Mouse (Mus musculus) embryo, embryonic 10 days (tissue): ENCODE results near the gene Pycard.
"Not testable (repeated sequence)": the region's sequence is repeated elsewhere in the genome, so short reads cannot be mapped to it uniquely, and the experiment has no call there.

Experiments
- DNase-seq: peaks from one replicate; pipeline ENCODE4 v3.0.0-alpha.2; 2015; ENCODE audit warnings: low spot score

Pycard gene

DNA sequence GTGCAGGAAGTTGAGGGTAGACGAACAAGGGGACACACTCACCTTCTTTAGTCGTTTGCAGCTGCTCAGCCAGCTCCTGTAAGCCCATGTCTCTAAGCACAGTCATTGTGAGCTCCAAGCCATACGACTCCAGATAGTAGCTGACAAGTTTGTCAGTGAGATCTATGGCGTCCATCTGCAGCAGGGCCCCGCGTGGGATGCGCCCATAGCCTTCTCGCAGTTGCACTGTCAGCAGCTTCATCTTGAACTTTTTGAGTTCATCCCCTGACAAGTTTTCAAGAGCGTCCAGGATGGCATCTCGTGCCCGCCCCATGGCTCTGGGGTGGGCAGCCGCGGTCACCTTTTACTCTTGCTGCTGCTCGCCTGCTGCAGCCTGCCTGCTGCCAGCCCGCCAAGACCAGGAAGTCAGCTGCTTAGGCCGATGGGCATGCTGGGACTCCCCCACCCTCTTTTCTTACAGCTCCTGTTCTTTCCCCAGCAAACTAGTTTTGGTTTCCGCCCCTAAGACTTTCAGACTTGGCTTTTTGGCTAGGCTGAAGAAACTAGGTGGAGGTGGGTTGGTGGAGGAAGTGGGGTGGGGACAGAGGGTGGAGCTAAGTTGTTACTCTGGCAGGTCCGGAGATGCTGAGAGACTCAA, at the start of gene Pycard:
Pycard (minus strand) TSS at position 527 of the 637 bp plus-strand sequence.
- peak; percentile 29 for DNase-seq

DNA sequence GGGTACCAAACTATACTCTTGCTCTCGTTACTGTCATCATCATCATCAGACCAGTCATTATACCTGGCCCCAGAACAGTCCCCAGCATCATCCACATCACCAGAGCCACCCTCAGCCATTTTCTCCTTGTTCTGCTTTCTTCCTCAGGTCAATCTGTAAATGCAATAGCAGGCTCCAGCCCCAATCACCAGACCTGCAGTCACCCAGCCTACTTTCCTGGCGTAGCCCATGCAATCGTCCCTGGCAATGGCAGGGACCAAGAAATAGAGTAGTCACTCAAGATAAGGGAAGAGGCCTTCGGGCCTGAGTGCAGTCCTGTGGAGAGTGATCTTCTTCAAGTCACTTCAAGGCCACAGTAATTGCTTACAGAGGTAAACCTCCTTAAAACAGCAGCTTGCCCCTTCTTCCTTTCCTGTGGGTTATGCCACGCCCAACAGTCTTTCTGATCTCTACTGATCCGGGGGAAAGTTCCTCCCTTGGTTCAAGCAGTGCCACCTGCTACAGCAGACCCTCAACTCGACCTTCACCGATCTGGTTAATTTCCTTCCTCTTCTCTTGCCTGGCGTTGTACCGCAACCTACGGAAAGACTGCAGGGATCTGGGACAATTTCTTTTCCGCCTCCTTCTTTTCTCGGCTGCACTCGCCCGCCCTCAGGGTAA, 48.6 kb upstream of the Pycard start:
- DNase-seq: not testable (repeated sequence)

- no peak for DNase-seq
Observed at GRCm38 (mm10) chr7:128033616-128034015, 39.9 kb upstream of the Pycard start.

GRCm38 (mm10) chr7:128032989-128033293, 39.3 kb upstream of the Pycard start:
- DNase-seq: no peak

DNA sequence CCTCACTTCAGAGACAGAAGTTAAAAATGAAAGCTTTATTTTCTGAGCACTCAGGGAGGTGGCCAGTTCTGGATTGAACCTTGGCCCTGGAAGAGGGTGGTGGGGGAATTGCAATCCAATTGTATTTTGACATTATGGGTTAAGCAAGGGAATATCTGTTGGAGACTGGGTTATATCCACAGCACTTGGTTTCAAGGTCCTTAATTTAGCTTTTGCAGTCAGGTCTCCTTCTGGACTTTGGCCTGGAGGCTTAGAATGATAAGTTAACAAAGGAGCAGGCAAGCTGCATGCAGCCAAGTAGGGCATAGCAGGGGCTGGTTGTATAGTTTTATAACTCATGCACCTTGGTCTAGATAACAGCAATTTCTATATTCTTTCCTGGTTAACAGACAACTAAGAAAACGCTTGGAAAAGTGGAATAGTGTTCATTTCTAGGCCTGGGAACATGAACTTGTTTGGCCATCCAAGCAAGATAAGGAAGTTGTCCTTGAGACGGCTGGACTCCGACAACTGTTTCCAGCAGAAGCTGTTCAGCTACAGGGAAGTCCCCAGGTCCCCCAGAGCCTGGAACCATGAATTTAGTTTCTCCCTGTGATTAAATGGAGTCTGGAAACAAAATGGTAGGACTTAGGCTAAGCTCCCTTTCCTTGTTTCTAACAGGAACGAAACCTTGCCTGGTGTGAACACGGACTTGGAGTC, 38.8 kb upstream of the Pycard start:
- no peak for DNase-seq

DNA sequence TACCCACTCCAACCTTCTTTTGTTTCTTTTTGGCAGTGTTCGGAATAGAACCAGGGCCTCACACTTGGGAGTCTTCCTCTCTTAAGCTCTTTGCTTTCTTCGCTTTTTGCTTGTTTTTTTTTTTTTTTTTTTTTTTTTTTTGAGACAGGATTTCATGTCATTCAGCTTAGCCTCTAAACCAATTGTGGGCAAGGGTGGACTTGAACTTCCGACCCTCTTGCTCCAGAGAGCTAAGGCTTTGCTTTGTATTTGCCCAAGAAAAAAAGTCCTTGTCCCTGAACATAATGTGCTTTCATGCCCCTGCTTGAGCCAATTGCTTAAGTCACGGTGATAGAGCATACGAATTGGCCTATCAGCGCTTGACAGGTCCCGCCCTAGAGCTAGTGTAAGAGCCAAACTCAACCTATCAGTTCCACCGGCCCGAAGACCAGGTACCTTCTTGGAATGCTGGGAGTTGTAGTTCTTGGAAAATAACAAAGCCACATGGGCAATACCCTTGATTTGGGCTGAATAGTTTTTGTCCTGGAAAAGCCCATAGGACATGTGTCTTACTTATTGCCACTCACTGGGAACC, 37.8 kb upstream of the Pycard start:
- DNase-seq: peak; percentile 81

DNA sequence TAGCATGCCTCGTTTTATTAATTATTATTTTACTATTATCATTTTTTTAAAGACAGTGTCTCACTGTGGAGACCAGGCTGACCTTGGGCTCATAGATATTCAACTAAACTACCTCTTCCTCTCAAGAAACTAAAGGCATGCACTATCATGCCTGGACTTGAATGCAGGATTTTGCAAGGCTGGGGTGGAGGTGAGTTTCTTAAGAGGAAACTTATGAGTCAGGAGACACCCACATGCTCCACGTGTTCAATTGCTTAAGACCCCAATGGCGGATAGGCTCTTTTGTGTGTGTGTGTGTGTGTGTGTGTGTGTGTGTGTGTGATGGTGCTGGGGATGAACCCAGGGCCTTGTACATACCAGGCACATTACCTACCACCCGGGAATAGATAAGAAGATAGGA, 31.7 kb upstream of the Pycard start:
- DNase-seq: no peak

DNA sequence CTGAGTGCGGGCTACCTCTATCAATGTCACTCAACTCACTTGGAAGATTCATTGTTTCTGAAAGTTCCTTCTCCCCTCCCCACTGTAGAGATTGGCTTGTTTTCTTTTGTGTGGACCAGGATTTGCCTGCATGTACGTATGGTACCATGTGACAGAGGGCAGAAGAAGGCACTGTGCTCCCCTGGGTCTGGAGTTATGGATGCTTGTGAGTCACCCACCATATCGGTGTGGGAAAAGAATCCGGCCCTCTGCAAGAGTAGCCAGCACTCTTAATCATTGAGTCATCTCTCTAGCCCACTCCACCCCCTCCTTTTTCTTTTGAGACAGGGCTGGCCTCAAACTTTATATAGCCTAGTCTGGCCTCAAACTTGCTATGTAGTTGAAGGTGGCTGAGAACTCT, 31.3 kb upstream of the Pycard start:
- no peak for DNase-seq

DNA sequence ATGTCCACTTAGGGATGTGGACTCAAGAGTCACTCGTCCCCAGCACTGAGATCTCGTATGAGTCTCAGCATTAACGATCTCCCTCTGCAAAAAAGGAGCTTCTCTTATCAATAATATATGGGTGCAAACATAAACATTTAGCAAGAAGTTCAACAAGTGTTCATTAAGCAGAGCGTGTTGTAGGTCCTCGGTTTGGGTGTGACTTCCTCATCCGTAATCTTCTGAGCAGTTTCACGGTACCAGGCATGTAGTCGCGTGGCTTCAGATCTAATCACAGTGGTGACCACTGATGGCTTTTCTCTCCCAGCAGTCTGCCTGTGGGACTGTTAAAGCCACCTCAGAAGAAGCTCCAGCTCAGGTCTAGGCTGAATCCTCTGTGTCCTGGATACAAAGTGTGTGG, 30.7 kb upstream of the Pycard start:
- no peak for DNase-seq

GRCm38 (mm10) chr7:128023565-128023964, 29.9 kb upstream of the Pycard start:
- no peak for DNase-seq

GRCm38 (mm10) chr7:128022974-128023373, 29.3 kb upstream of the Pycard start:
- peak; percentile 33 for DNase-seq

DNA sequence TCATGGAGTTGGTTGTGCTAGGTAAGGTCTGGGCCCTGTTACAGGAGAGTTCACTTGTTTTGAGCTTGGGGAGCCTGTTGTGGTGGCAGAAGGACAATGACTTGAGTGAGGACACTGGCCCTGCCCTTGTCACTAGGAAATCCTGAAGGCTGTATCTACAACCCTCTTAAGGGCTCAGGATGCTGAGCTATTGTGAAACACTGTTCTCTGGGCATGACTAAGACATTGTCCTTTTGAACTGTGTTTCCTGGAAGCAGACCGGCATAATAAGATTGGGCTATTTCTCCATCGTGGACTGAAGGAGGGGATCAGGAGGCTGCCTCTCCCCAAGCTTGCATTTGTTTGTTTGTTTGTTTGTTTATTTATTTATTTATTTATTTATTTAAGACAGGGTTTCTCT, 25.5 kb upstream of the Pycard start:
- DNase-seq: no peak

DNA sequence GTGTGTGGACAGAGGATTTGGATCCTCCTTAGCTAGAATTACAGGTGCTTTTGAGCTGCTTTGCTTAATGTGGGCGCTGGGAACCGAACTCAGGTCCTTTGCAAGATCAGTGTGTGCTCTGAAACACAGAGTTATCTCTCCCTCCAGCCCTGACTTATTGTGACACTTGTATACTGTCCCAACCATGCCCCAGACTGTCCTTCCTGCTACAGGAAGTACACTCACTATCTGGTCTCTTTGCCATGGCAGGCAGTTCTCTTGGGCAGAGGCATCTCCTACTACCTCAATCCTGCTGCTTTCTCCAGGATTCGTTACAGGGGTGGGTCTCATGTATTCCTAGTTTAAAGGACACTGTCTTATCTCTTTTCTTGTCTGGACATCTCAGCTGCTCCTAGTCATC, 24.6 kb upstream of the Pycard start:
- DNase-seq: no peak

DNA sequence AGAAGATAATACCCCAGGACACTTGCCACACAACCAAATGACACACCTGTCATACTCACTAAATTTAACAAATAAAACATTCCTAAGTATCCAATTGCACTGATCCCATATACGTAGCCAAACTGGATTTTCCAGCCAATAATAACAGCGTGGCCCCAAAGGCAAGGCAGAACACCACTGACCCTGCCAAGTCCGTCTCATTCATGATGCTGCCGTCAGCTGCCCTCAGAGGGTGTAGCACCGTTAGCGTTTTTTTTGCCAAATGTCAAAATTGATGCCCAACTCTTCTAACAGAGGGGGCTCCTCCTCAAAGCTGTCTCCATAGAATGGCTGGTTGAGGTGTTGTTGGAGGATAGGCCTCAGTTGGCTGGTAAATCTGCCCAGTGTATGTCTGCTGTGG, 23.0 kb upstream of the Pycard start:
- DNase-seq: no peak

GRCm38 (mm10) chr7:128016134-128016533, 22.5 kb upstream of the Pycard start:
- not testable (repeated sequence) for DNase-seq

GRCm38 (mm10) chr7:128013116-128013515, 19.4 kb upstream of the Pycard start:
- DNase-seq: no peak

GRCm38 (mm10) chr7:128012136-128012780, 18.6 kb upstream of the Pycard start:
- no peak for DNase-seq

DNA sequence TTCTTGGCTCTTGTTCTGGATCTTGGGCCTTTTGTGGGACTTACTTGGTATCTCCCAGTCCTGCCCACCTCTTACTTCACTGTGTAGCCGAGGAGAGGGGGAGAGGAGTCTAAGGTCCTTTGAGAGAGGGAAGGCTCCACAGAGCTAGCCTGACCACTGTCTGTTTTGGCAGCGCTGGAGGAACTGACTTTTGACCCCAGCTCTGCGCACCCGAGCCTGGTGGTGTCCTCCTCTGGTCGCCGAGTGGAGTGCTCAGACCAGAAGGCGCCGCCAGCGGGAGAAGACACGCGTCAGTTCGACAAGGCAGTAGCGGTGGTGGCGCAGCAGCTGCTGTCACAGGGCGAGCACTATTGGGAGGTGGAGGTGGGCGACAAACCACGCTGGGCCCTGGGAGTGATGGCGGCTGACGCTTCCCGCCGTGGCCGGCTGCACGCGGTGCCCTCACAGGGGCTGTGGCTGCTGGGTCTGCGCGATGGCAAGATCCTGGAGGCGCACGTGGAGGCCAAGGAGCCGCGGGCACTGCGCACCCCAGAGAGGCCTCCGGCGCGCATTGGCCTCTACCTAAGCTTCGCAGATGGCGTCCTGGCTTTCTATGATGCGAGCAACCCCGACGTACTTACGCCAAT, 16.2 kb upstream of the Pycard start:
- peak; percentile 46 for DNase-seq

DNA sequence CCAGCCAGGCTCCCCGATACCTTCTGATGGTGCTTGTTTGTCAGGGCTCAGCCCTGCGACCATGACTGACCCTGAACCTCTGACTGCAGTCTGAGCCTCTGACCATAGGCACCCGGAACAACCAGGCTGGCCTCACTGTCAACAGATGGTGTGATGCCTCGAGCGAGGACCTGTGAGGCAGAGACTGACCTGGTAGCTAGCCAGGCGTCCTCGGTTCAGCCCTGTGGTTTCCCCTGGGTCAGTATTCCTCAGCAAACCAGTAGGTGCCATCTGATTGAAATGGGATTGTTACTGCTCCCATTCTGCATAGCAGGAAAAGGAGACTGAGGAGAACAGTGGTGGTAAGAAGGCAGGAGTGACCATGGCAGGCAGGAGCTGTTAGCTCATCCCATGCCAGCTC, 12.5 kb upstream of the Pycard start:
- no peak for DNase-seq

- peak; percentile 35 for DNase-seq
Observed at GRCm38 (mm10) chr7:128004487-128005362, 11.1 kb upstream of the Pycard start.

DNA sequence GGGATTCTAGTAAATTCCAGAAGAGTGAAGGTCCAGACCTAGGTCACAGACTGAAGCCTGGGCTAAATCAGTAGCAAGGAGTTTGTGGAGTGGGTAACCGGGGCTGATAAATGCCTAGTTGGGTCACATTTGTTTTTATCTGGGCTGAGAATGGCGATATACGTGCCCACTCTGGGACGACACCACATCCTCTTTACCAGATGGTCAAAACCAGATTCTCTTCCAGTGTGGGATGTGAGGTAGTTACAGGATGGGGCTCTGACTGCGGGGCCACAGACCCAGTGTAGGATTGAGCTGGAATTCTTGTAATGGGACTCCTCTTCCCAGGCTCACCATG, 10.5 kb upstream of the Pycard start:
- no peak for DNase-seq
